Mouse (Mus musculus) mouse embryonic stem cell (cell line): ENCODE results near the gene Obp2a.
"Not testable (repeated sequence)": the region's sequence is repeated elsewhere in the genome, so short reads cannot be mapped to it uniquely, and the experiment has no call there.

Source experiments
- in situ Hi-C, 2 experiments: fragments of 300-500 bp; cut with MboI; formaldehyde crosslinking; loops; 1 replicate in 1 of 2; 3 replicates in 1 of 2; pipeline ENCODE4 v1.14.3; 2019 to 2020; ENCODE audit warnings: low sequenced_read_pairs in 2 of 2, low pct_unique_long_range_greater_than_20kb in 1 of 2, mixed read lengths in 1 of 2; ENCODE audit not compliant: unreplicated experiment in 1 of 2

Obp2a gene

GRCm38 (mm10) chr2:25699743-25700142 is at the start of gene Obp2a:
Gene Obp2a (plus strand): TSS chr2:25700043.
- in situ Hi-C loops: not testable (repeated sequence)

- in situ Hi-C loops: no loop called here
Observed at GRCm38 (mm10) chr2:25652902-25653301, 46.9 kb upstream of the Obp2a start, which contains the start of gene Lcn8. Gene Lcn8 (plus strand): TSS chr2:25653120.

GRCm38 (mm10) chr2:25654502-25654901 is 45.3 kb upstream of the Obp2a start:
- in situ Hi-C loops: no loop called here

- in situ Hi-C loops: no loop called here
Observed at GRCm38 (mm10) chr2:25656691-25657090, 43.2 kb upstream of the Obp2a start.

- in situ Hi-C loops: no loop called here
Observed at GRCm38 (mm10) chr2:25657246-25657645, 42.6 kb upstream of the Obp2a start.

- in situ Hi-C loops: no loop called here
Observed at GRCm38 (mm10) chr2:25657652-25658051, 42.2 kb upstream of the Obp2a start, which contains the start of gene Lcn5. Gene Lcn5 (plus strand): TSS chr2:25657952.

- in situ Hi-C loops: no loop called here
Observed at GRCm38 (mm10) chr2:25660279-25660678, 39.6 kb upstream of the Obp2a start.

- in situ Hi-C loops: no loop called here
Observed at GRCm38 (mm10) chr2:25661245-25661970, 38.4 kb upstream of the Obp2a start.

- in situ Hi-C loops: no loop called here
Observed at GRCm38 (mm10) chr2:25663511-25663910, 36.3 kb upstream of the Obp2a start.

- in situ Hi-C loops: no loop called here
Observed at GRCm38 (mm10) chr2:25664125-25664524, 35.7 kb upstream of the Obp2a start.

- in situ Hi-C loops: no loop called here
Observed at GRCm38 (mm10) chr2:25666516-25666915, 33.3 kb upstream of the Obp2a start.

GRCm38 (mm10) chr2:25676486-25676885 is 23.4 kb upstream of the Obp2a start, which contains the start of gene Lcn6:
Gene Lcn6 (plus strand): TSS chr2:25676786.
- in situ Hi-C loops: no loop called here

- in situ Hi-C loops: no loop called here
Observed at GRCm38 (mm10) chr2:25679559-25679958, 20.3 kb upstream of the Obp2a start.

- in situ Hi-C loops: no loop called here
Observed at GRCm38 (mm10) chr2:25682426-25682825, 17.4 kb upstream of the Obp2a start, which contains the start of gene Lcn10. Gene Lcn10 (plus strand): TSS chr2:25682726.

- in situ Hi-C loops: no loop called here
Observed at GRCm38 (mm10) chr2:25686941-25687340, 12.9 kb upstream of the Obp2a start.

- in situ Hi-C loops: no loop called here
Observed at GRCm38 (mm10) chr2:25694605-25695004, 5.2 kb upstream of the Obp2a start.

GRCm38 (mm10) chr2:25696951-25697350 is 2.9 kb upstream of the Obp2a start:
- in situ Hi-C loops: no loop called here

GRCm38 (mm10) chr2:25698696-25699095 is 1.1 kb upstream of the Obp2a start:
- in situ Hi-C loops: no loop called here

- in situ Hi-C loops: no loop called here
Observed at GRCm38 (mm10) chr2:25701001-25701400, 1.2 kb downstream of the Obp2a start.

GRCm38 (mm10) chr2:25703706-25704105 is 3.9 kb downstream of the Obp2a start:
- in situ Hi-C loops: no loop called here
